Mouse (Mus musculus) lung, postnatal 0 days (tissue): Measurements from ENCODE around the gene Olfr623. TPM values are rescaled to one million over a fixed set of nuclear protein-coding genes. Genes with fewer than 3 reads are reported as not detected.

Experiments used
- ATAC-seq: fragments of 200-750 bp; cut with Nextera tagmentation; 2 replicates; pipeline ENCODE4 v1.8.0; 2017; ENCODE audit warnings: moderate library complexity
- DNase-seq: peaks from one replicate; pipeline ENCODE4 v3.0.0-alpha.2; 2016; ENCODE audit warnings: low spot score
- H3K27ac ChIP-seq: fragments of 300-500 bp; sonication (generic); 2 replicates; pipeline ENCODE4 v1.5.1; 2014; ENCODE audit warnings: antibody characterized with exemption, mild to moderate bottlenecking, low read length, mixed read lengths
- H3K27me3 ChIP-seq: fragments of 300-500 bp; sonication (generic); replicated peaks from 2 replicates; pipeline ENCODE4 v1.6.1; 2014; ENCODE audit warnings: low read length, mixed read lengths; ENCODE audit not compliant: insufficient read depth
- H3K36me3 ChIP-seq: fragments of 300-500 bp; sonication (generic); 2 replicates; pipeline ENCODE4 v1.6.1; 2014; ENCODE audit warnings: low read length, mixed read lengths; ENCODE audit not compliant: insufficient read depth
- H3K4me1 ChIP-seq: fragments of 300-500 bp; sonication (generic); 2 replicates; pipeline ENCODE4 v1.6.1; 2014; ENCODE audit warnings: antibody characterized with exemption, low read depth, low read length, mixed read lengths; ENCODE audit not compliant: insufficient read depth
- H3K4me2 ChIP-seq: fragments of 300-500 bp; sonication (generic); replicated peaks from 2 replicates; pipeline ENCODE4 v1.6.1; 2014; ENCODE audit warnings: low read depth, mild to moderate bottlenecking, low read length, moderate library complexity, mixed read lengths
- H3K4me3 ChIP-seq: fragments of 300-500 bp; sonication (generic); 2 replicates; pipeline ENCODE4 v1.5.1; 2014; ENCODE audit warnings: low read depth, low read length
- H3K9ac ChIP-seq: fragments of 300-500 bp; sonication (generic); replicated peaks from 2 replicates; pipeline ENCODE4 v1.6.1; 2014; ENCODE audit warnings: low read depth, mild to moderate bottlenecking
- H3K9me3 ChIP-seq: fragments of 300-500 bp; sonication (generic); 2 replicates; pipeline ENCODE4 v1.6.1; 2016; ENCODE audit warnings: low read length, mixed read lengths
- CTCF ChIP-seq: IDR thresholded peaks from 2 replicates; pipeline ENCODE4 v1.5.1; 2016; ENCODE audit warnings: antibody characterized with exemption, mild to moderate bottlenecking
- EP300 ChIP-seq: IDR thresholded peaks from 2 replicates; pipeline ENCODE4 v1.6.1; 2016; ENCODE audit warnings: antibody characterized with exemption, mild to moderate bottlenecking, control low read depth
- WGBS: fragments of 180-500 bp; shearing (Covaris S2); extraction: QIAGEN DNeasy Blood & Tissue Kit; methylation state at CpG from one replicate; pipeline ENCODE4 v1.1.7; 2014; 5-methylcytosine and 5-hydroxymethylcytosine counted together
- polyA plus RNA-seq: library from polyadenylated mRNA; unstranded; fragments of >200 nt; fragmentation: Nextera tagmentation; extraction: Ambion mirVana; gene quantifications from 2 replicates; pipeline ENCODE4 v1.2.1, GENCODE M21; 2015

Olfr623 gene
- polyA plus RNA-seq, 1 experiment from 2014 or later, result not detected

DNA sequence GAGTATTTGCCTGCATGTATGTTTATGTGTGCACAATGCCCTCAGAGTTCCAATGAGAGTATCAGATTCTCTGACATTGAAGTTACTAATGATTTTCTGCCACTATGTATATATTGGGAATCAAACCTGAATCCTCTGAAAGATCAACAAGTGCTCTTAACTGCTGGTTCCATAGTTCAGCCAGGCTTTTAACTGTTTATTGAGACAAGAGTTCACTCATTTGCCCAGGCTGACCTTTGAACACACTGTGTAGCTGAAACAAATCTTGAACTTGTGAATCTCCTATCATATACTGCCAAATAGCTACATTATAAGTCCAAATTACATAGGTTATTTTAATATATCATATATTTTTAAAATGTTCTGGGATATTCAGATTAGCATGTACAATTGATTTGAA is 26.7 kb downstream of the Olfr623 start:
- no peaks in the 10 kb centered on the region for H3K36me3 ChIP-seq
- ATAC-seq, result no peak
- H3K4me1 ChIP-seq, result no peaks in the 10 kb centered on the region
- no peak for DNase-seq
- no peaks in the 10 kb centered on the region for H3K27me3 ChIP-seq
- no peaks in the 10 kb centered on the region for H3K9me3 ChIP-seq
- no peak overlapping the region for H3K4me2 ChIP-seq
- no peak for TF ChIP-seq CTCF
- TF ChIP-seq EP300, result no peak
- H3K4me3 ChIP-seq, result no peak overlapping the region
- no peak overlapping the region for H3K9ac ChIP-seq
- no peak overlapping the region for H3K27ac ChIP-seq

GRCm38 (mm10) chr7:103612434-103612833 is 51.1 kb downstream of the Olfr623 start, which contains the start of gene Olfr620:
Gene Olfr620, minus strand, starts transcription at chr7:103612534.
- Histone ChIP-seq H3K9me3 (no peaks in the 10 kb centered on the region), H3K4me1 (no peaks in the 10 kb centered on the region), H3K4me3 (no peak within 1 kb of the TSS), H3K27ac (no peak within 1 kb of the TSS), H3K27me3 (no peaks in the 10 kb centered on the region), H3K4me2 (no peak within 1 kb of the TSS), H3K9ac (no peak within 1 kb of the TSS), H3K36me3 (no peaks in the 10 kb centered on the region)
- no peak for DNase-seq
- 50% methylated on average over 2 of the region's 2 CpGs for WGBS
- no peak for ATAC-seq
- TF ChIP-seq CTCF (no peak), EP300 (no peak)

Other genes starting within 250 kb of the Olfr623 start
- not detected in 2 replicates for gene Usp17lc, start 248.6 kb downstream of the Olfr623 start, polyA plus RNA-seq
- gene Olfr605, start 218.3 kb downstream of the Olfr623 start, polyA plus RNA-seq, result not detected in 2 replicates
- gene Olfr606, start 214.7 kb downstream of the Olfr623 start, polyA plus RNA-seq, result not detected in 2 replicates
- gene Olfr607, start 199.5 kb downstream of the Olfr623 start, polyA plus RNA-seq, result not detected in 2 replicates
- gene Olfr608, start 193.8 kb downstream of the Olfr623 start, polyA plus RNA-seq, result not detected in 2 replicates
- not detected in 2 replicates for gene Olfr609, start 165.6 kb downstream of the Olfr623 start, polyA plus RNA-seq
- not detected in 2 replicates for gene Olfr610, start 151.6 kb downstream of the Olfr623 start, polyA plus RNA-seq
- not detected in 2 replicates for gene Olfr611, start 142.9 kb downstream of the Olfr623 start, polyA plus RNA-seq
- gene Olfr612, start 121.0 kb downstream of the Olfr623 start, polyA plus RNA-seq, result not detected in 2 replicates
- gene Olfr613, start 115.6 kb downstream of the Olfr623 start, polyA plus RNA-seq, result not detected in 2 replicates
- gene Olfr615, start 107.6 kb downstream of the Olfr623 start, polyA plus RNA-seq, result not detected in 2 replicates
- gene Olfr616, start 94.6 kb downstream of the Olfr623 start, polyA plus RNA-seq, result not detected in 2 replicates
- gene Olfr617, start 90.6 kb downstream of the Olfr623 start, polyA plus RNA-seq, result not detected in 2 replicates
- gene Olfr618, start 73.6 kb downstream of the Olfr623 start, polyA plus RNA-seq, result not detected in 2 replicates
- gene Olfr619, start 63.1 kb downstream of the Olfr623 start, polyA plus RNA-seq, result not detected in 2 replicates
- not detected in 2 replicates for gene Olfr620, start 51.2 kb downstream of the Olfr623 start, polyA plus RNA-seq
- gene Olfr622, start 21.0 kb downstream of the Olfr623 start, polyA plus RNA-seq, result not detected in 2 replicates
- gene Olfr624, start 7.5 kb upstream of the Olfr623 start, polyA plus RNA-seq, result 0.02 and 0.05 TPM in 2 replicates
- gene Olfr625-ps1, start 19.0 kb upstream of the Olfr623 start, polyA plus RNA-seq, result not detected in 2 replicates
- gene Olfr243, start 51.0 kb upstream of the Olfr623 start, polyA plus RNA-seq, result not detected in 2 replicates
- gene Olfr628, start 66.7 kb upstream of the Olfr623 start, polyA plus RNA-seq, result not detected in 2 replicates
- not detected in 2 replicates for gene Olfr629, start 81.2 kb upstream of the Olfr623 start, polyA plus RNA-seq
- gene Olfr630, start 93.6 kb upstream of the Olfr623 start, polyA plus RNA-seq, result not detected in 2 replicates
- 0.05 TPM in 1 of 2 replicates, not detected in the other for gene Olfr69, start 107.9 kb upstream of the Olfr623 start, polyA plus RNA-seq
- gene Olfr68, start 116.0 kb upstream of the Olfr623 start, polyA plus RNA-seq, result not detected in 2 replicates
- not detected in 2 replicates for gene Olfr67, start 128.1 kb upstream of the Olfr623 start, polyA plus RNA-seq
- 4,793 and 5,487 TPM in 2 replicates for gene Hbb-bt, start 150.3 kb upstream of the Olfr623 start, polyA plus RNA-seq
- 19,829 and 23,579 TPM in 2 replicates for gene Hbb-bs, start 164.4 kb upstream of the Olfr623 start, polyA plus RNA-seq
- gene Hbb-bh2, start 176.8 kb upstream of the Olfr623 start, polyA plus RNA-seq, result not detected in 2 replicates
- 0.27 TPM in 1 of 2 replicates, not detected in the other for gene Hbb-bh1, start 179.5 kb upstream of the Olfr623 start, polyA plus RNA-seq
- gene Hbb-y, start 189.5 kb upstream of the Olfr623 start, polyA plus RNA-seq, result 11.4 and 11.9 TPM in 2 replicates
- gene Olfr66, start 222.6 kb upstream of the Olfr623 start, polyA plus RNA-seq, result not detected in 2 replicates
- not detected in 2 replicates for gene Olfr64, start 230.8 kb upstream of the Olfr623 start, polyA plus RNA-seq
- gene Olfr65, start 239.8 kb upstream of the Olfr623 start, polyA plus RNA-seq, result 0.05 TPM in 1 of 2 replicates, not detected in the other